8 mouse cellular contexts compared by ENCODE assay signal in genomic region chr11:54438991-54439690, GRCm38 (mm10). TPM values are rescaled to one million over a fixed set of nuclear protein-coding genes. Genes with fewer than 3 reads are reported as not detected.
DNase-seq lines count a peak whose midpoint lies in the region; ATAC-seq and TF ChIP-seq lines count a peak whose summit lies in the region.

No protein-coding gene starts in this region.

- TF ChIP-seq CTCF in cortical plate, adult 2 months (IDR thresholded peaks at IDR 0.05; ENCODE audit: extremely low read depth, insufficient read depth, low read length) = no peak
- TF ChIP-seq CTCF in olfactory bulb, adult 2 months (IDR thresholded peaks at IDR 0.05; ENCODE audit: insufficient read depth, low read depth, low read length) = no peak

- H3K4me1 ChIP-seq in lung, embryonic 15.5 days = peaks cover 20% of the 10 kb centered on the region
- H3K4me1 ChIP-seq in cortical plate, adult 2 months (ENCODE audit: control insufficient read depth, insufficient read depth, low read length) = peaks cover 5% of the 10 kb centered on the region; the same call in 1 of the 2 replicates
- H3K4me1 ChIP-seq in intestine, embryonic 15.5 days (replicated peaks) = 0 out of 2 replicates have a peak, but pooled peaks cover 4% of the 10 kb centered on the region
- 0 out of 2 replicates have a peak, but pooled peaks cover 6% of the 10 kb centered on the region for H3K4me1 ChIP-seq in olfactory bulb, adult 2 months (ENCODE audit: control insufficient read depth, insufficient read depth, low read length)

- WGBS in lung, embryonic 15.5 days = 12% methylated on average over 11 of the region's 11 CpGs
- 23% methylated on average over 11 of the region's 11 CpGs for WGBS in intestine, embryonic 15.5 days
- WGBS in olfactory bulb, adult 2 months = 12% methylated on average over 11 of the region's 11 CpGs

- H3K4me3 ChIP-seq in lung, embryonic 15.5 days = peak overlapping the region; percentile 97
- peak overlapping the region; percentile 93; the same call in 1 of the 2 replicates for H3K4me3 ChIP-seq in cortical plate, adult 2 months (ENCODE audit: insufficient read depth, low read length)
- peak overlapping the region; percentile 97 for H3K4me3 ChIP-seq in intestine, embryonic 15.5 days (replicated peaks)
- peak overlapping the region; percentile 71; the same call in 1 of the 2 replicates for H3K4me3 ChIP-seq in olfactory bulb, adult 2 months (ENCODE audit: insufficient read depth, low read depth, low read length)

- H3K9me3 ChIP-seq in lung, embryonic 15.5 days = no peaks in the 10 kb centered on the region
- H3K9me3 ChIP-seq in intestine, embryonic 15.5 days = no peaks in the 10 kb centered on the region

- TF ChIP-seq POLR2A in cortical plate, adult 2 months (IDR thresholded peaks at IDR 0.05; ENCODE audit: extremely low read depth, insufficient read depth, low read length) = no peak
- no peak for TF ChIP-seq POLR2A in olfactory bulb, adult 2 months (IDR thresholded peaks at IDR 0.05; ENCODE audit: insufficient read depth, low read depth, low read length)

- H3K9ac ChIP-seq in lung, embryonic 15.5 days = peak overlapping the region; percentile 90
- H3K9ac ChIP-seq in intestine, embryonic 15.5 days = peak overlapping the region; percentile 89

- H3K4me2 ChIP-seq in lung, embryonic 15.5 days = peak overlapping the region; percentile 63
- H3K4me2 ChIP-seq in intestine, embryonic 15.5 days (replicated peaks) = peak overlapping the region; percentile 57

- H3K36me3 ChIP-seq in lung, embryonic 15.5 days = no peaks in the 10 kb centered on the region
- H3K36me3 ChIP-seq in intestine, embryonic 15.5 days = no peaks in the 10 kb centered on the region

- no peak for DNase-seq in lung, postnatal 4 days
- DNase-seq in ovary, postnatal 10 days (ENCODE audit: low spot score) = no peak

- ATAC-seq in lung, embryonic 15.5 days (ENCODE audit: borderline replicate concordance, extremely low read depth, low FRiP score, low TSS enrichment) = no peak
- no peak for ATAC-seq in intestine, embryonic 15.5 days
- no peak for ATAC-seq in granulocyte monocyte progenitor cell, adult 5-6 weeks (replicated peaks; ENCODE audit: poor library complexity, severe bottlenecking)
- ATAC-seq in inflammation-experienced regulatory T-cells, adult 6 months = no peak

- H3K27me3 ChIP-seq in lung, embryonic 15.5 days = no peaks in the 10 kb centered on the region
- no peaks in the 10 kb centered on the region for H3K27me3 ChIP-seq in intestine, embryonic 15.5 days (replicated peaks)

- no peak overlapping the region for H3K27ac ChIP-seq in lung, embryonic 15.5 days
- no peak overlapping the region for H3K27ac ChIP-seq in cortical plate, adult 2 months (ENCODE audit: insufficient read depth, low read length)
- no peak overlapping the region for H3K27ac ChIP-seq in intestine, embryonic 15.5 days
- H3K27ac ChIP-seq in olfactory bulb, adult 2 months (ENCODE audit: insufficient read depth, low read depth, low read length) = no peak overlapping the region

RNA-seq across cellular contexts. Expression of gene Fnip1, which starts 1.1 kb away (rescaled TPM):
- polyA plus RNA-seq in lung, embryonic 15.5 days (2015; fragmentation: Nextera tagmentation; extraction: Ambion mirVana) = 9.8 and 10.2 TPM in 2 replicates
- 15.8 and 16.5 TPM in 2 replicates for polyA plus RNA-seq in cortical plate, adult 2 months (2012; rRNA removed)
- 8.6 and 10.6 TPM in 2 replicates for polyA plus RNA-seq in intestine, embryonic 15.5 days (2015; fragmentation: Nextera tagmentation; extraction: Ambion mirVana)
- polyA plus RNA-seq in olfactory bulb, adult 2 months (2012; ENCODE audit: insufficient read depth, insufficient read length, low replicate concordance, missing spikeins) = not detected in 2 replicates
- total RNA-seq in granulocyte monocyte progenitor cell, adult 5-6 weeks (2014; fragmentation: Nextera tagmentation) = 16.9 and 28.6 TPM in 2 replicates
- 28.8 and 32.2 TPM in 2 replicates for total RNA-seq in granulocyte monocyte progenitor cell, adult 5-6 weeks (2017)
- polyA plus RNA-seq in inflammation-experienced regulatory T-cells, adult 6 months (2017; shearing (Covaris generic)) = 10 to 100 TPM in 2 of 3 experiments, 1 to 10 TPM in 1; 7.0 to 13.9 (median 13.4) TPM
